Mouse (Mus musculus) C3H10T1/2 (cell line): ENCODE measurements around the gene Grm4. TPM values are rescaled to one million over a fixed set of nuclear protein-coding genes. Genes with fewer than 3 reads are reported as not detected.

Source experiments
- polyA plus RNA-seq, 2 experiments: library from polyadenylated mRNA; unstranded; fragments of >200 nt; fragmentation: generic; extraction: Trizol; gene quantifications; one replicate each; pipeline ENCODE4 v1.2.1; 2012; ENCODE audit warnings: missing spikeins in 2 of 2

Grm4 gene
- polyA plus RNA-seq, result under 1 TPM in 1 of 2 experiments, not detected in 1; 0.01 TPM

DNA sequence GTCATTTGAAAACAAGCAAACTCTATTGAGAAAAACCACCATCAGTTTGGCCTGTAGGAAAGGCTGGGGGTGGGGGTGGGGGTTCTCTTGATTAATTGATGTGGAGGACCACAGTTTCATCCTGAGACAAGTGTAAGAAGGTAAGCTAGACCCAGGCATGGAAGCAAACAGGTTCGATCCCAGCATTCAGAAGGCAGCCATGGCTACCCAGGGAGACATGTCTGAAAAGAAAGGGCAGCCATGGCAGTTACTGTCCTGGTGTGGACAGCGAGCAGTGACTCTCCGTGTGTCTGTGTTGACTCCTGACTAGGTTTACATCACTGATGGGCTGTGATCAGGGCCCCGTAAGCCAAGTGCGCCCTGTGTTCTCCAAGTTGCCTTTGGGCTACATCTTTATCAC is at the start of gene Grm4:
Grm4 (minus strand) TSS at position 101 of the 400 bp plus-strand sequence.

GRCm38 (mm10) chr17:27565163-27565941 is 44.1 kb upstream of the Grm4 start, which contains the start of gene AI413582:
Gene AI413582 (minus strand): TSS chr17:27565756.

GRCm38 (mm10) chr17:27556315-27557011 is 35.3 kb upstream of the Grm4 start, which contains the start of gene Hmga1:
Gene Hmga1 (plus strand): TSS chr17:27556497.

Other genes starting within 250 kb of the Grm4 start
- gene Hmga1, start 35.1 kb upstream of the Grm4 start, polyA plus RNA-seq, result 100 to 1,000 TPM in 1 of 2 experiments, 10 to 100 TPM in 1; 34.8 to 687 TPM
- 10 to 100 TPM; 39.7 to 77.1 TPM for gene AI413582, start 44.4 kb upstream of the Grm4 start, polyA plus RNA-seq
- gene Nudt3, start 102.1 kb upstream of the Grm4 start, polyA plus RNA-seq, result 100 to 1,000 TPM in 1 of 2 experiments, 10 to 100 TPM in 1; 98.8 to 115 TPM
- gene RPS10-NUDT3, start 113.8 kb upstream of the Grm4 start, polyA plus RNA-seq, result not detected
- gene Rps10, start 115.3 kb upstream of the Grm4 start, polyA plus RNA-seq, result 1,000 to 10,000 TPM; 5,609 to 9,497 TPM
- gene Pacsin1, start 134.1 kb upstream of the Grm4 start, polyA plus RNA-seq, result under 1 TPM in 1 of 2 experiments, not detected in 1; 0.14 TPM
- gene Spdef, start 207.6 kb upstream of the Grm4 start, polyA plus RNA-seq, result under 1 TPM; 0.08 to 0.18 TPM